Mouse (Mus musculus) skeletal muscle tissue, adult 2 months (tissue): ENCODE data around the gene Limch1.

ENCODE experiments used
- DNase-seq: peaks from one replicate; pipeline ENCODE4 v3.0.0-alpha.2; 2012; ENCODE audit warnings: low read depth, low spot score

Limch1 gene

DNA sequence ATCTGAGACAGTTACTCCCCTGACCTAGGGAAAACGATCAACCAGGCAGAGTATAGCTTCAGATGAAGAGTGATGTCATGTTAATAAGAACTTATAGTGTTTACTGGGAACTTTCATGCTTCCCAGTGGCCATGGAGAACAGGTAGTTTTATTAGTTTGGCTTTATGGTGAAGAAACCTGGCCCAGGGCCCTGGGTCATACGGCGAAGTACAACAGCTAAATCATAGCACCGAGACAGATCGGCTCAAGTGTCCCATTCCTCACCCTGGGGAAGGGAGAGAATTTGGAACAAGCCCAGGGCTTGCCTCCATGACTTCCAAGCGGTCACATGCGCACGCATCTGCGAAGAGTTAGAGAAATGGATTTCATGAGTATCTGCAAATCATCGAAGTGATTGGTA lies 84.6 kb downstream of the Limch1 start:
- DNase-seq = peak; percentile 63

- no peak for DNase-seq
These were observed 89.1 kb downstream of the Limch1 start for GRCm38 (mm10) chr5:66834756-66835155.

DNA sequence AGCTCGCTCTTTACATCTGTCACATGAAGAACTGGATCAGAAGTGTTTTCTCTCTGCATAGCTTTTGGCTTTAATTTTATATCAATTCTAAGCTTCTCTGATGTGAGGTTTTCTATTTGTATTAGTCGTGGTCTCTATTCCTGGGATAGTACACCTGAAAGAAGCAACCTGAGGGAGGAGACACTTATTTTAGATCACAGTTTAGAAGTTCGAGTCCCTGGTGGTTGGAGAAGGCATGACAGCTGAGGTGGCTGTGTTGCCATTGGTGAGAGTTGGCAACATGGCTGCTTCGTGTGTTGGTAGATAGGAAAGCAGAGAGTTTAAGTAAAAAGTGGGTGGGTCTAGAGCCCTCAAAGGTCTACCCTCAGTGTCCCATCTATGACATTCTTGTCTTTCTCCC lies 91.3 kb downstream of the Limch1 start:
- no peak for DNase-seq

- no peak for DNase-seq
These were observed 96.3 kb downstream of the Limch1 start for GRCm38 (mm10) chr5:66841971-66842370.

- DNase-seq = no peak
These were observed 97.1 kb downstream of the Limch1 start for GRCm38 (mm10) chr5:66842776-66843175.

GRCm38 (mm10) chr5:66848136-66848535 lies 102.5 kb downstream of the Limch1 start:
- DNase-seq = no peak

- peak; percentile 34 for DNase-seq
These were observed 103.5 kb downstream of the Limch1 start for GRCm38 (mm10) chr5:66849148-66849547.

GRCm38 (mm10) chr5:66850721-66851251 lies 105.2 kb downstream of the Limch1 start:
- no peak for DNase-seq

DNA sequence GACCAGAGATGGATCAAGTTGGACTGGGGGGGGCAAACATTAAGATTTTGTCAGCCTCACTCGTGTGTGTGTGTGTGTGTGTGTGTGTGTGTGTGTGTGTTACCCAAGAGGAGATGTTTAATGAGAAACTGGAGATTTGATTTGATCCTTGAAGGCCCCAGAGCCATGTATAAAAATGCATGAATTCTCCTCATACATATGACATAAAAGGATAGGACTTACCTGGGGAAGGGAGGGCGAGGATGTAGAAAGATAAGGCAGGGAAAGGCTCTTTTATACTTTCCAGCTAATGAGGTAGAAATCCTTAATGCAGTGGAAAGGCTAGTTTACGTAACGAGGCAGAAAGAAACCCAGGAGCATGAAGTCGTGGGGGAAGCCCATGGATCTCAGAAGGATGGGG lies 106.1 kb downstream of the Limch1 start:
- DNase-seq = no peak

- no peak for DNase-seq
These were observed 108.6 kb downstream of the Limch1 start for GRCm38 (mm10) chr5:66854263-66854662.

DNA sequence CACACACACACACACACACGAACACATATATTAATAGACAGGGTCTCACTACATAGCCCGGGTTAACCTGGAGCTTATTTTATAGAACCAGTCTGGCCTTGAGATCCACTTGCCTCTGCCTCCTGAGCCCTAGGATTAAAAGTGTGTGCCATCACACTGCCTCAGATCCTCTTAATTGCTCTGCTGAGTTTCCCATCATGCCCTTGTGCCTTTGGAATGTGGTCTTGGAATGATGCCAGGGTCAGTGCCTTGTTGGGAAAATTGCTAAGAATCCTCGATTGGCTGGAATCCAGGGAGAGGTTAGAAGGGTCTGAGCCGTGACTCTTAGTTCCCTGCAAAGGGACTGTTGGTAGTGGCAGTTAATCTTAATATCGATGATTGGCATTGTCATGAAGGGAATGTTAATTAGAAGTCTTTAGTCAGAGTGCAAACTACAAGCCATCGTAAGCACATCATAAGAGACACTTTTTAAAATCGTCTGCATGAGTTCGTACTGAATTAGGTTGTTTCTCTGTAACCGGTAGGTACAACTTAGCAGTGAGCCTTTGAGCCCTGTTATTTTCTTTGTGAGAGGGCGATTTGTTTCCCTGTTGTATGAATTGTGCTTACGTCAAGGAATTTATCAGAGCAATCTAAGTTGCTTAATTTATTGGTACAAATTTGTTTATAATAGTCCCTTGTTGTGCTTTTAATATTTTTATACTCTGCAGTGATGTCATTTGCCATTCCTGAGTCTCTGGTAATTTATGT lies 109.9 kb downstream of the Limch1 start:
- no peak for DNase-seq

GRCm38 (mm10) chr5:66859506-66859905 lies 113.9 kb downstream of the Limch1 start:
- no peak for DNase-seq

- no peak for DNase-seq
These were observed 115.8 kb downstream of the Limch1 start for GRCm38 (mm10) chr5:66861232-66862035.

GRCm38 (mm10) chr5:66862151-66862550 lies 116.5 kb downstream of the Limch1 start:
- no peak for DNase-seq

DNA sequence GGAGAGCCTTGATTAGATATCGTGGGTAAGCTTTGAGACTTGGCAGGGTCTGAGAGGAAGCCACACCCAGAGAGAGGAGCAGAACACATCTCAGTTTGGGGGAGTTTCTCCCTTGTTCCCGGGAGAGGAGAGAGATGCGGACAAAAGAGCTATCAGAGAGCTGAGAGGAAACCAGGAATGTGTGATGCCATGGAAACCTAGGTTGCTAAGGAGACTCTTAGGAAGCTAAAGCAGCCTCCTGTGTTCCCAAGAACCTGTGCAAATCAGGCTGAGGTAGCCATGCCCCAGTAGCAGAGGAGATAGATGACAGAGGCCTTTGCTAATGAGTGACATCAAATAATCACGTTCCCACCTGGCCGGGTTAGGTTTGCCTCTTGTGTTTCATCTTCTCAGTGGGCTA lies 119.6 kb downstream of the Limch1 start:
- DNase-seq = no peak

DNA sequence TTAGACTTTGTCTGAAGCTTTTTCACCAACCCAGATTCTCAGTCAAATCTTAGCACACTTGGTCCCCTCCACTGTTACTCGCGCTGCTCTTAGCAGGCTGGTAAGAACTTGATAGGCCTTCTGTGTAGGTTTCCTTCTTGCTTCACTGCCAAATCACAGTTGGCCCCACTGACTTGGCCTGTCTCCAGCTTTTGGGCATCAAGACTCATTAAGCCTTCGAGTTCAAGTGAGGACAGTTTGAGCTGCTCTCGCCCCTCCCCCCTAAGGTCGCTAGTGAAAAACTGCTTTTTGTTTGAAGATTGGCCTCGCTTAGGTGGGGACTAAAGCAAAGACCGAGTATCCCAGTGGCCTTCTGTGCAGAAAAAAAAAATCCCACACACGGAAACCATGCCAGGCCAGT lies 120.4 kb downstream of the Limch1 start:
- peak; percentile 66 for DNase-seq

- DNase-seq = no peak
These were observed 123.9 kb downstream of the Limch1 start for GRCm38 (mm10) chr5:66869545-66869944.

GRCm38 (mm10) chr5:66871521-66872050 lies 126.0 kb downstream of the Limch1 start:
- DNase-seq = no peak

GRCm38 (mm10) chr5:66872053-66872452 lies 126.4 kb downstream of the Limch1 start:
- no peak for DNase-seq

GRCm38 (mm10) chr5:66872681-66873080 lies 127.1 kb downstream of the Limch1 start:
- no peak for DNase-seq

- no peak for DNase-seq
These were observed 130.6 kb downstream of the Limch1 start for GRCm38 (mm10) chr5:66876018-66876805.

- no peak for DNase-seq
These were observed 131.4 kb downstream of the Limch1 start for GRCm38 (mm10) chr5:66877066-66877465.
